Mouse (Mus musculus) gastrocnemius, adult 2 months (tissue): Measurements from ENCODE around the gene Gm37240. TPM values are rescaled to one million over a fixed set of nuclear protein-coding genes. Genes with fewer than 3 reads are reported as not detected.
A peak's percentile ranks its signal among the peaks of the same experiment; 100 is the strongest.

Source experiments
- DNase-seq: peaks from one replicate; pipeline ENCODE4 v3.0.0; 2022
- H3K27ac ChIP-seq: fragments of 200-600 bp; 2 replicates; pipeline ENCODE4 v1.8.1; 2022; ENCODE audit warnings: mild to moderate bottlenecking
- H3K4me3 ChIP-seq: fragments of 200-600 bp; 2 replicates; pipeline ENCODE4 v1.8.1; 2022; ENCODE audit warnings: mild to moderate bottlenecking, moderate library complexity
- CTCF ChIP-seq: fragments of 200-600 bp; IDR thresholded peaks from 2 replicates; pipeline ENCODE4 v1.8.1; 2022; ENCODE audit warnings: antibody characterized with exemption, mild to moderate bottlenecking, moderate library complexity
- intact Hi-C: fragments of 180-260 bp; cut with DNase I; formaldehyde crosslinking; loops from one replicate; pipeline ENCODE4 v1.15.1; 2025
- total RNA-seq, 2 experiments: library from RNA; stranded (reverse); gene quantifications; 2 replicates each; pipeline ENCODE4 v1.2.3; 2021

The Gm37240 gene
- total RNA-seq, 2 experiments from 2014 or later: 34.5 to 37.4 TPM

DNA sequence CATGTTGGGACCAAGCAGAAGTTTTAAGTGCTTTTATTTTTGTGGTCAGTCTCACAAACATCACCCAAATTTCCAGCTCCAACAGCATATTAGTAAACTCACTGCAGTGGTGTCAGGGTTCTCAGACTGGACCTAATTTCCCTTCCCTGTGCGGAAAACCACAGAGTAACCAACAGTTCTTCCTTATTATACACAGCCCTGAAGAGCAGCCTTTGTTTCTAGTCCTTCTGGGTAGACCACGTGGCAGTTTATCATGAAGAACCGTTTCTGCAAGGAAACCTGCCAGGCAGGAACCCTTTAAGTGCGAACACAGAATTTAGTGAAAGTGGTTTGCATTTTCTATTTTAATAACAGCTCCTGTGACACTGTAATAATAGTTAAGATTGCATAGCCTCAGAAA lies 1395.2 kb downstream of the Gm37240 start:
- no peak for TF ChIP-seq CTCF
- H3K27ac ChIP-seq: no peak overlapping the region
- H3K4me3 ChIP-seq: no peak overlapping the region
- DNase-seq: no peak
- intact Hi-C loops: no loop called here

DNA sequence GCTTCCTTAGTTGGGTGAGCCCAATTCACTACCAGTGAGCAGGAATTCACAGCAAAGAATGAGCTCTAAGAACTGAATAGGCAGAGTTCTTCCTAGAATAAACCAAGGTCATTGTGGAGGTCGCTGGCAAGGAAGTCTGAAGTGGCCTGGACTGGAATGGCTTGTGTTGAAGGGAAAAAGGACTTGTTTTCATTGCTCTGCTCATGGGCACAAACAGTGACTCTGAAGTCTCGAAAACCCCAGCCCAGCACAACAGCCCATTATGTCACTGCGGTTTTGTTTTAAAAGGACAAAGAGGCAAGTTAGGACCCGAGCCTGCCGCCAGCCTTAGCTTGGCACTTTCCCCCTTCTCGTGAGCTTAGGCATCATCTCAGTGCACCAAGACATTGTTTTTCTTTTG lies 1398.6 kb downstream of the Gm37240 start:
- H3K27ac ChIP-seq: no peak overlapping the region

DNA sequence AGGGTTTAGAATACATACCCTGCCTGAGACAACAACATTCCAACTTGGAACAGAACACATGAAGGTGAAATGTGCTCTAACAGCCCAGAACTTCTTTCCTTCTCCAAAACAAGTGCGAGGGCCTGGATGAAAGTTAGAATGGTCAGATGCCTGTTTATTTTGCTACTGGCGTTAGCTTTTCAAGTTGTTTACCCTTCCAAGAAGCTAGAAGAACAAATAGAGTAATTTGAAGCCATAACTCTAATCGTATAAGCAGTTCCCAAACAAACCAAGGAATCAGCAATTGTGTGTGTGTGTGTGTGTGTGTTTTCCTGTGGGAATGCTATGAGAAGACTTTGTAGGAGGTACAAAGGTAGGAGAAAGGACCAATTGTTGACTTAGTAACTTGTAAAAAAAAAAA lies 1402.4 kb downstream of the Gm37240 start:
- no peak for TF ChIP-seq CTCF
- intact Hi-C loops: no loop called here
- DNase-seq: no peak
- no peak overlapping the region for H3K27ac ChIP-seq
- H3K4me3 ChIP-seq: no peak overlapping the region

More for the DNA sequence above, 1398.6 kb downstream of the Gm37240 start:
- intact Hi-C loops: no loop called here
- H3K4me3 ChIP-seq: no peak overlapping the region
- TF ChIP-seq CTCF: no peak
- no peak for DNase-seq

DNA sequence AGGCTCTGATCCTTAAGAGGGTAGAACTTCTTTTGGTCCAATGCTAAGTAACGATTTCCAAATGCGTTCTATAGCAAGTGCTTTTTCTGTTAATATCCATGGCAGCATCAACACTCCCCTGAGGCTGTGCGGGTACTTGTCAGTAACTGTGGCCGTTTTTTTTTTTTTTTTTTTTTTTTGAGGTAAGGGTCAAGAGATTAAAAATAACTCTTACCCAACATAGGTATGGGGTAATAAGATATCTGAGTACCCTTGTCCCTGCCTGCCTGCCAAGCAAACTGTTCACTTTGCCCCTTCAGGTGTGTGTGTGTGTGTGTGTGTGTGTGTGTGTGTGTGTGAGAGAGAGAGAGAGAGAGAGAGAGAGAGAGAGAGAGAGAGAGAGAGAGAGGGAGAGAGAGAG lies 1403.0 kb downstream of the Gm37240 start:
- no peak overlapping the region for H3K27ac ChIP-seq
- H3K4me3 ChIP-seq: no peak overlapping the region
- DNase-seq: no peak
- no peak for TF ChIP-seq CTCF
- intact Hi-C loops: no loop called here

DNA sequence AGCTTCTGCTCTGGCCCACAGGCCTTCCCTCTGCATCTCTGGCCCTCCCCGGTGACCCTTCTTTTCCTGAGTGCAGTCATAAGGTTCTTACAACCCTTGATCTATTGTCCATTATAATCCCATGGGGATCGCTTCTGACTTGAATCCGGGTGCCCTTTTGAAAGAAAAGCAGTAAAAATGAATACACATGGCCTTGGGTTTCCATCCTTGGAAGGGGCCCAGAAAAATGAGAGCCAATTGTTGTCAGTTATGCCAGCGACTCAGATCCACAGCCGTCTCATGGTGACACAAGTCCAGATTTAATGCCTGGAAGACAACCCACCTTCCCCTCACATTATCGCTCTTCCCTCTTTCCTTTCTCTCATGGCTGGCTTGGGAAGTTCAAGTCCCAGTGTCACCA lies 1405.2 kb downstream of the Gm37240 start:
- intact Hi-C loops: no loop called here
- TF ChIP-seq CTCF: no peak
- Histone ChIP-seq H3K27ac (no peak overlapping the region), H3K4me3 (no peak overlapping the region)
- DNase-seq: no peak

DNA sequence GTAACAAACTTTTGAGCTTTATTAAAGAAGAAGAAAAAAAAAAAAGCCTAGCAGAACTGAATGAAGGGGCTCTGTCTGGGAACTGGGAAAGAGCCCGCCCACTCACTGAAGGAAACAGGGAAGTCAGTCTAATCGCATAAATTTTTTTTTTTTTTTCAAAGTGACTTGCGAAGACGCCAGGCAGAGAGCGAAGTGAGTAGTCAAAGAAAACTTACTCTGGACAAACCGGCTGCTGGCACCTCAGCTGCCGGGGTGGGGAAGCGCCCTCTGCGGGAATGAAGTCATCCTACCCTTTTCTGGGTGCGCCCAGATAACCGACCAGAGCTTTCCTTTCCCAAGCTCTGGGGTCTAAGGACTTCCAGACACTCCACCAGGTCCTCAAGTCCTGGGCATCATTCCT lies 1406.2 kb downstream of the Gm37240 start:
- H3K27ac ChIP-seq: no peak overlapping the region
- intact Hi-C loops: no loop called here
- DNase-seq: peak; percentile 42
- peak overlapping the region; percentile 84 for H3K4me3 ChIP-seq
- TF ChIP-seq CTCF: peak; percentile 49

DNA sequence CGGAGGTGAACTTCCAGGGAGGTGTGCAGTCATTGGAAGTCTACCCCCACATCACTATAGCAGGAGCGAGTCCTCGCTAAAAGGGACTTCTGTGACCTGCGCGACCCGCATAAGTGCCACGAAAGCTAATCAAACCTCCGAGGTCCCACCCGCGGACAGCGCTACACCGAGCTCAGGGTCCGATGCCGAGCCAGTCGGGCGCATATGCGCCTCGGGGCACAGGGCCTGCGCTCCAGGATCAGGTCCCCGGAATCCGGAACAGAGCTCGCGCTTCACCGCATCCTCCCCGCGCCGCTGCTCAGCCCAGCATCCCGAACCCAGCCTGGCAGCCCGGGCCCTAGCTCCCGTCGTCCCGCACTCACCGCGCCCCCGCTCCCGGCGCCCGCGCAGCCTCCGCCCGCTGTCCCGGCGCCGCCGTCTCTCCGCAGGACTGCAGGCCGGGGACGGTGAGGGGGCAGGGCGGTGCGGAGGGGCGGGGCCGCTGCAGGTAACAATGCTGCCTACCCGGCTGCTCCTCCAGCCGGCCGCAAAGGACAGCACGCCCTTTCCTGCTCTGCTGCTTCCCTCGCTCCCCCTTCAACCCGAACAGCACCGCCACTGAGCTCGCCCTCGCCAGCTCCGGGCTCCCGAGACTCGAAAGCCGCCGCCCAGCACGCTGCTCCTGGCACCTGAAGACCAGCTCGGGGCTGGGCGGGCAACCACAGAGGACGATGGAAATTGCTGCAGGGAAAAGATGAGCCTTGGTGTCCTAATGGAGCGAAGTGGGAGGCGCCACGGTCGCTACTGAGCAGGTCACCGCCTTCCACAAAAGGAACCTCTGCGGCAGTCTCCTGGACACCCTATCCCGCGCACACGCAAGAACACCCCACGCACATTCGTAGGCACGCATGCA lies 1407.1 kb downstream of the Gm37240 start, which contains the start of gene Fhdc1:
Gene Fhdc1, minus strand, starts transcription at position 424 of the 892 bp plus-strand sequence.
- no peak within 1 kb of the TSS for H3K27ac ChIP-seq
- DNase-seq: peak; percentile 46
- H3K4me3 ChIP-seq: peak within 1 kb of the TSS; percentile 84
- intact Hi-C loops: no loop called here
- no peak for TF ChIP-seq CTCF

DNA sequence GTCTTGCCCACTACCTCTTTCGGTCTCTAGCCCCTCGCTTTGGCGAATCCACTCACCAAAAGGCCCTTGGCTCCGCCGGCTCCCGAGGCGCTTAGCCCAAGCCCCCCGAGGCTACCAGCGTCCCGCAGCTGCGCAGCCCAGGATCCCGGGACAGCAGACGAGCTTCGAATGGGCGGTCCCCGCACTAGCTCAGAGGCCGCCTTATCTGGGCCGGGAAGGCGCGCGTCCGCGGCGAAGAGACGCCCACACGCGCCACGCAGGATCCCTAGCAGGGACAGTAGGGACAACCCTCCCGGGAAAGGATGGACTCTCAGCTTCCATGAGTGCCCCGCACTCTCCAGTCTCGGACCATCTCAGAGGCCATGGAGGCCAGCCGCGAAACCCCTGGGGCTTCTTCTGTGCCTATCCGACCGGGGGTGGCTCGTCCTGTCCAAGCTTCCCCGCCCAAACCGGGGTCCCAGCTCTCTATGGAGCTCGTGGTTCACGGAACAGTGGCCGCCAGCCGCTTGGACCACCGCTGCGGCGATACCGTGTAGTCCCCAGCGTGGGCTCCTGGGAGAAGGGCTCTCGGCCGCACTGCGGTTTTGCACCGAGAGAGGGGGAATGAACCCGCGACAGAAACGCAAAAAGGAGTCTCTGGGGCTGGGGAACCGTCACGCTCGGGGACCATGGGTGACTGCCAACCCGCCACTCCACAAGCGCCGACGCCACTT lies 1407.9 kb downstream of the Gm37240 start:
- peak overlapping the region; percentile 84 for H3K4me3 ChIP-seq
- no peak overlapping the region for H3K27ac ChIP-seq
- no peak for TF ChIP-seq CTCF
- peak; percentile 68 for DNase-seq
- intact Hi-C loops: no loop called here

DNA sequence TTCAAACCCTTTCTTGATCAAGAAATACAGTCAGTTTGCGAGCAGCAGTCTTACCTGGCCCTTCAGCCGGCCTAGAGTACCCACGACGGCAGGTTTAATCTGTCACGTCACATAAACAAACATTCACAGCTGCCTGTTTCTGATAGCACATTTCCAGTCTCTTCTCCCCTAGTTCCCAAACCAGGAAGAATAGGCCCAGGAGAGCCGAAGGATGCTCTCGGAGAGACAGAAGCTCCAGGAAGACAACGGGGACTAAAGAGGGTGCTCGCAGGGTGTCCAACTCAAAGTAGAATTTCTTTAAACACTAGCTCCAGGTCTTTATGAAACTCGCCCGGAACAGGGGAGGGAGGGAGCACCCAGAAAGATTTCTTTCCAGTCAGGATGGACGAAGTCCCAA lies 1408.4 kb downstream of the Gm37240 start:
- DNase-seq: no peak
- Histone ChIP-seq H3K4me3 (peak overlapping the region; percentile 84), H3K27ac (no peak overlapping the region)
- TF ChIP-seq CTCF: no peak
- intact Hi-C loops: no loop called here

DNA sequence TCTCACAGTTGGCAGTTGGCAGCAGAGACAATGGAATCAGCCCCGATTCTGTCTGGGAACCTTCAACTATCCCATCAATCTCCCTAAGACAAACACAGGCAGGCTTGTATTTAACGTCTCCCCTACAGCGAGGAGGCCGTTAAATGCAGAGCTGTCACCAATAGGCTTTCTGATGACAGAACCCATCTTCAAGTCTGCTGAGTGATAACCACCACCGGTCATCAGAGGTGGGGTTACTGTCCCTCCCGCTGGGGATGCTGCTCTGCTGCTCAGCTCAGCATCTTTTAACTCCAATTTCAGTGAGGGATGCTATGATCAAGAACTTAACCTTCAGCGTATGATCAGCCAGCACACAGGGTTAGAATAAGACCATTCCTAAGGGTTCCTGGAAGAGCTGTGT lies 1409.1 kb downstream of the Gm37240 start:
- H3K4me3 ChIP-seq: no peak overlapping the region
- no peak for DNase-seq
- TF ChIP-seq CTCF: no peak
- H3K27ac ChIP-seq: no peak overlapping the region
- intact Hi-C loops: no loop called here

DNA sequence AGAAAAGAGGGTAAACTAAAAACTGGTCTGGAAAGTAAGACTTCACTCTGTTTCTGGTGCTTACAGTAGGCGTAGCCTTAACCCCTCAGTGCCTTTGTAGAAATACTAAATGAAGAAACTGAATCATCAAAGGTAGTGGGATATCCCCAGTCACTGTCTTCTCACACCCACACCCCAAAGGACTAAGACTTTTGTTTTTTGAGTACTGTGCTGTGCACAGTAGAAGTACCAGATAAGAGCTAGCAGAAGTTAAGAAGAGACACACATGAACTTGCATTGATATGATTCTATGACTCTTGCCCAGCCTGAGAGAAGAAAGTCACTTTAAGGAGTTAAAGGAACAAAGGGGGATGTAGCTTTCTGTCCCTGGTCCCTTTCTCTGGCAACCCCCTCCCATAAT lies 1409.8 kb downstream of the Gm37240 start:
- DNase-seq: no peak
- Histone ChIP-seq H3K27ac (no peak overlapping the region), H3K4me3 (no peak overlapping the region)
- intact Hi-C loops: no loop called here
- TF ChIP-seq CTCF: no peak

DNA sequence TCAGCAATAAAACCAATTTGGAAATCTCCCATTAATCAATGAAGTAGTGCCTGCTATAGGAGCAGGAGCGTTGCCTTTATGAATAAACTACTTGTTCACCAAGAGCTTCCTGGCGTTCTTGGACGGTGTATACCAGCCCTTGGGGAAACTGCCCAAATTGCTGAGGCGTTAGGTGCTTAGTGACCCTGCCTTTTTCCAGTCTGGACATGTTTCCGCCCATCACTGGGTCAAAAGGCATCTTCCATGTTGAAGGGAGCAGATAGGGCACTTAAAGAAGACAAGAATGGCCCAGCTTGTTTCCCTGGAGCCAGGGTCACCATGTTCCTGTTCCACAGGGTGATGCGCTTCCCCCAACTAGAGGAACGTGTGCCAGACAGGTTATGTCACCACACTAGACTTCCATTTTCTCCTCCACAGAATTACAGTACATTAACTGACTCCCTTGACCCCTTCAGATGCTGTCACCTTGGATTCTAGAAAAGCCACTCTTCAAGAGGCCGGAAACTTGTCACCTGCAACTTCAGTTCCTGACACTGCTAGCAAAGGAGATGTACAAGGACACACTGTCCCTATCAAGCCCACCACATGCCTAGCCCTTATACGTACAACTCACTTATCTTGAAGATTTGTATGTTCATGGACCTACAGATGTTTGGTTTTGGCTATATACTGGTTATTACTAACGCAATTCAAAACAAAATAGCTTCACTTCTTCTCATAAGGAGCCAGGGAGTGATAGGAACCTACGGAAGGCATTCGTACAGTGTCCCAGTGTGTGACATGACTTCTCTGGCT lies 1412.1 kb downstream of the Gm37240 start:
- no peak for DNase-seq
- intact Hi-C loops: no loop called here

DNA sequence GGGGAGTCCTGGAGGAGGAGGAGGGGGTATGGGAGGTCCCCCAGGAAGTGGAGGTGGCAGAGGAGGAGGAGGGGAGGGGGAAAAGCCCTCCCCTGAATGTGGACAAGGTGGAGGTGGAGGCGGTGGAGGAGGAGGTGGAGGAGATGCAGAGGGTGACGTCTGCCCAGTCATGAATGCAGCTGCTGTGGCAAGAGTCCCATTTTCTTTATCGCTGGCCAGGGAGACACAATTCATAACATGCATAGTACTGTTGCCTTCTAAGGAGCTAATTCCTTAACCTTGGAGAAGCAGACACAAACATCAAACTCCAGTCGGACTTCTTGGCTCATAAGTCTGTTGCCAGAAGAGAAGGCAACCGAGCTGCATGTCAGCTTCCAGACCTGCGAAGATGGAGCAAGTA lies 1412.9 kb downstream of the Gm37240 start:
- TF ChIP-seq CTCF: no peak
- DNase-seq: no peak
- Histone ChIP-seq H3K27ac (no peak overlapping the region), H3K4me3 (no peak overlapping the region)
- intact Hi-C loops: no loop called here

More for the DNA sequence above, 1412.1 kb downstream of the Gm37240 start:
- no peak for TF ChIP-seq CTCF
- Histone ChIP-seq H3K27ac (no peak overlapping the region), H3K4me3 (no peak overlapping the region)
